Mouse (Mus musculus): ENCODE measurements at regions not wholly inside any gene's neighbourhood (a gene's known extent, or its start where the extent isn't known, plus 50 kb on each side); places are given as distances from the start of the nearest gene placed in this dataset.
A peak's percentile ranks its signal among the peaks of the same experiment; 100 is the strongest.

DNA sequence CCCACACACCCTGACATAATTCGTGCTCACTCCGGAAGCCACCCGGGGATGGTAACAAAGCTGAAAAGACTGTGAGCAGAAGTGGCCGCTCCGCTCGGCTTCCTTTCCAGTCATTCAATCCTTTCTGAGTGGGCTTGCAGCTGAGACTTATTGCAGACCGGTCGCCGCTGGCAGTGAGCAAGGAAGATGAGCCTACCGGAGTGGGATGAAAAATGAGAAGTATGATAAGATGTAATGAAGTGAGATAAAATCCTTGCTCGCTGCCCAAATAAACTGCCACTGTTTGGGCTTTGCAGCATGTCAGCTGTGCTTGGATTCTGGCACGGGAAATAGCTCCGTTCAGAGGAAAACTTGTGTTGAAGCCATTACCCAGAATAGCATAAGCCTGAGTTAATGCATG is 82.7 kb upstream of the Lingo2 start:
- Histone ChIP-seq H3K4me3 (replicated peaks; ENCODE audit: low read length) (no peak overlapping the region), H3K27me3 (replicated peaks; ENCODE audit: control insufficient read depth, insufficient read depth, low read length) (no peaks in the 10 kb centered on the region), H3K36me3 (ENCODE audit: control insufficient read depth, insufficient read depth) (no peaks in the 10 kb centered on the region), H3K4me2 (ENCODE audit: low read length) (peak overlapping the region; percentile 9), H3K4me1 (replicated peaks; ENCODE audit: control insufficient read depth, insufficient read depth, low read length) (no peaks in the 10 kb centered on the region), H3K9me3 (ENCODE audit: control insufficient read depth, low read length) (no peaks in the 10 kb centered on the region), H3K9ac (replicated peaks; ENCODE audit: low read depth, low read length) (no peak overlapping the region), H3K27ac (ENCODE audit: low read length) (no peak overlapping the region)
- 62% methylated on average over 13 of the region's 13 CpGs for WGBS
- no peak; the same call in 1 of the 2 replicates for ATAC-seq

Measured in forebrain, embryonic 16.5 days (tissue).